Mouse (Mus musculus): Measurements from ENCODE around the gene Scgb1b3.

Scgb1b3 gene

GRCm38 (mm10) chr7:31375292-31375691 is at the start of gene Scgb1b3:
Scgb1b3 (plus strand) TSS chr7:31375592.
- DNase-seq (ENCODE audit: low spot score), result no peak

GRCm38 (mm10) chr7:31362022-31362560 is 13.3 kb upstream of the Scgb1b3 start, which contains the start of gene Scgb2b3:
Scgb2b3 (minus strand) TSS chr7:31362072.
- DNase-seq (ENCODE audit: low spot score), result no peak

Data from lung, postnatal 25 days (tissue).